ENCODE assay signal across 16 mouse cellular contexts in the genomic region with DNA sequence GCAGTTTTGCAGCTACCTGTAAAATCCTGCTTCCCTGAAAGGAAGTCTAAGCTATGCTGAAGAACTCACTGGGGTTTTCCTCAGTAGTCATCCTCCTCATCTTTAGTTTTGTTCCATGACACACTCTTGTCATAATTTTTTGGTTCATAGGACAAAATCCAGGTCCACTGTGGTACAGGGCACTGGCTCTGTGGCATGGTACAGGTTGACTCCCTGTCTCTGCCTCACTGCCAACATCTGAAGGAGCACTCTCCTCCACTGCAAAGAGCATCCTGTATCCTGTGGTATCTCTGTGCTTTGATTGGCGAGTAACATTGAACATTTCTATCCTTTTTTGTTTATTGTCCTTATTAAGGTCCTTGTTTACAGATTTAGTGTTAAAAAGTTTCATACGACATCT. TPM values are rescaled to one million over a fixed set of nuclear protein-coding genes. Genes with fewer than 3 reads are reported as not detected.
DNase-seq lines count a peak whose midpoint lies in the region; ATAC-seq and TF ChIP-seq lines count a peak whose summit lies in the region.
"Had no signal": no experiment of that assay in that cellular context is flagged by ENCODE, and none has a peak within 500 bp of the region (broad histone marks: within the 10 kb centered on the region; RNA-seq: fewer than 3 reads in every experiment).

No protein-coding gene starts in this region.

- DNase-seq in heart, postnatal 4 days = no peak
- no peak for DNase-seq in limb, embryonic 10.5 days (ENCODE audit: low spot score)
- no peak for DNase-seq in gastrocnemius, postnatal 25 days
- no peak for DNase-seq in lung, adult 2 months
- DNase-seq: embryo, embryonic 11 days; gastrocnemius, postnatal 36 days had no signal

- H3K9ac ChIP-seq in heart, embryonic 14.5 days (ENCODE audit: low read length) = peak overlapping the region; percentile 50; the same call in 1 of the 2 replicates
- no peak overlapping the region for H3K9ac ChIP-seq in midbrain, embryonic 15.5 days
- H3K9ac ChIP-seq in midbrain, embryonic 13.5 days (replicated peaks) = no peak overlapping the region
- H3K9ac ChIP-seq: embryonic facial prominence, embryonic 15.5 days; forebrain, embryonic 12.5 days; hindbrain, embryonic 14.5 days; limb, embryonic 15.5 days; lung, embryonic 15.5 days; neural tube, embryonic 15.5 days had no signal

- ATAC-seq in heart, embryonic 14.5 days (ENCODE audit: insufficient number of reproducible peaks, insufficient read depth, low FRiP score, low read depth) = no peak
- ATAC-seq in midbrain, embryonic 15.5 days (replicated peaks) = peak; percentile 67
- no peak for ATAC-seq in midbrain, embryonic 13.5 days

- no peaks in the 10 kb centered on the region for H3K27me3 ChIP-seq in heart, embryonic 14.5 days (ENCODE audit: control insufficient read depth, insufficient read depth, low read length)
- H3K27me3 ChIP-seq in midbrain, embryonic 15.5 days (replicated peaks) = no peaks in the 10 kb centered on the region
- H3K27me3 ChIP-seq in midbrain, embryonic 13.5 days = no peaks in the 10 kb centered on the region
- H3K27me3 ChIP-seq in limb, embryonic 10.5 days (ENCODE audit: low read depth, poor library complexity, severe bottlenecking) = no peaks in the 10 kb centered on the region
- H3K27me3 ChIP-seq: embryonic facial prominence, embryonic 15.5 days; forebrain, embryonic 12.5 days; limb, embryonic 15.5 days; lung, embryonic 15.5 days; neural tube, embryonic 15.5 days had no signal

- no peaks in the 10 kb centered on the region for H3K9me3 ChIP-seq in heart, embryonic 14.5 days (ENCODE audit: control insufficient read depth, low read length)
- no peaks in the 10 kb centered on the region for H3K9me3 ChIP-seq in midbrain, embryonic 15.5 days
- H3K9me3 ChIP-seq in midbrain, embryonic 13.5 days = no peaks in the 10 kb centered on the region
- no peaks in the 10 kb centered on the region for H3K9me3 ChIP-seq in limb, embryonic 10.5 days (replicated peaks)
- H3K9me3 ChIP-seq: embryonic facial prominence, embryonic 15.5 days; forebrain, embryonic 12.5 days; G1E; limb, embryonic 15.5 days; lung, embryonic 15.5 days; neural tube, embryonic 15.5 days had no signal

- no peaks in the 10 kb centered on the region; the same call in 1 of the 2 replicates for H3K36me3 ChIP-seq in heart, embryonic 14.5 days (ENCODE audit: control insufficient read depth, insufficient read depth, low read length)
- no peaks in the 10 kb centered on the region for H3K36me3 ChIP-seq in midbrain, embryonic 15.5 days (replicated peaks)
- H3K36me3 ChIP-seq in midbrain, embryonic 13.5 days = no peaks in the 10 kb centered on the region
- no peaks in the 10 kb centered on the region for H3K36me3 ChIP-seq in limb, embryonic 10.5 days
- H3K36me3 ChIP-seq: embryonic facial prominence, embryonic 15.5 days; forebrain, embryonic 12.5 days; limb, embryonic 15.5 days; lung, embryonic 15.5 days; neural tube, embryonic 15.5 days had no signal

- peak overlapping the region; percentile 51 to 78 for H3K27ac ChIP-seq in heart, embryonic 14.5 days (replicated peaks in 1 of 2; ENCODE audit: control insufficient read depth in 1 of 2, insufficient read depth in 1 of 2, low read depth in 2 of 2, low read length in 2 of 2)
- H3K27ac ChIP-seq in midbrain, embryonic 15.5 days = peak overlapping the region; percentile 25; the same call in 1 of the 2 replicates
- H3K27ac ChIP-seq in midbrain, embryonic 13.5 days = no peak overlapping the region
- peak overlapping the region; percentile 46; the same call in 1 of the 2 replicates for H3K27ac ChIP-seq in limb, embryonic 10.5 days
- H3K27ac ChIP-seq: forebrain, embryonic 12.5 days; limb, embryonic 15.5 days; lung, embryonic 15.5 days; neural tube, embryonic 15.5 days had no signal

- no peak for TF ChIP-seq CTCF in lung, adult 2 months (IDR thresholded peaks at IDR 0.05; ENCODE audit: insufficient read depth, low read length)

- peaks cover 25 to 78% of the 10 kb centered on the region in 2 experiments for H3K4me1 ChIP-seq in heart, embryonic 14.5 days (ENCODE audit: control insufficient read depth in 2 of 2, insufficient read depth in 2 of 2, low read length in 2 of 2)
- peaks cover 19% of the 10 kb centered on the region for H3K4me1 ChIP-seq in midbrain, embryonic 15.5 days
- peaks cover 3% of the 10 kb centered on the region; the same call in 1 of the 2 replicates for H3K4me1 ChIP-seq in midbrain, embryonic 13.5 days (replicated peaks)
- peaks cover 38% of the 10 kb centered on the region for H3K4me1 ChIP-seq in limb, embryonic 10.5 days
- peaks cover 4% of the 10 kb centered on the region for H3K4me1 ChIP-seq in lung, adult 2 months (ENCODE audit: control insufficient read depth, insufficient read depth, low read length)

- no peak overlapping the region for H3K4me3 ChIP-seq in heart, embryonic 14.5 days (ENCODE audit: control insufficient read depth in 1 of 2, insufficient read depth in 1 of 2, low read depth in 1 of 2, low read length in 2 of 2)
- H3K4me3 ChIP-seq in midbrain, embryonic 15.5 days = no peak overlapping the region
- no peak overlapping the region for H3K4me3 ChIP-seq in midbrain, embryonic 13.5 days (replicated peaks)
- no peak overlapping the region for H3K4me3 ChIP-seq in limb, embryonic 10.5 days
- H3K4me3 ChIP-seq in lung, adult 2 months (replicated peaks; ENCODE audit: extremely low read depth, low read depth, low read length) = no peak overlapping the region
- H3K4me3 ChIP-seq: embryonic facial prominence, embryonic 15.5 days; forebrain, embryonic 12.5 days; limb, embryonic 15.5 days; lung, embryonic 15.5 days; neural tube, embryonic 15.5 days had no signal

- no peak for TF ChIP-seq POLR2A in lung, adult 2 months (IDR thresholded peaks at IDR 0.05; ENCODE audit: borderline replicate concordance, extremely low read depth, low read depth, low read length)

- H3K4me2 ChIP-seq in heart, embryonic 14.5 days (ENCODE audit: low read length) = 0 out of 2 replicates have a peak overlapping the region, but pooled peaks have one; percentile 25
- H3K4me2 ChIP-seq in midbrain, embryonic 15.5 days = no peak overlapping the region
- no peak overlapping the region for H3K4me2 ChIP-seq in midbrain, embryonic 13.5 days (replicated peaks)
- H3K4me2 ChIP-seq: embryonic facial prominence, embryonic 15.5 days; forebrain, embryonic 12.5 days; hindbrain, embryonic 14.5 days; limb, embryonic 15.5 days; lung, embryonic 15.5 days; neural tube, embryonic 15.5 days had no signal

- 76% methylated on average over 2 of the region's 2 CpGs for WGBS in heart, embryonic 14.5 days
- WGBS in midbrain, embryonic 15.5 days = 78% methylated on average over 2 of the region's 2 CpGs
- 88% methylated on average over 2 of the region's 2 CpGs for WGBS in midbrain, embryonic 13.5 days
- 84% methylated on average over 2 of the region's 2 CpGs for WGBS in limb, embryonic 10.5 days
- WGBS in lung, adult 2 months = 89% methylated on average over 2 of the region's 2 CpGs

RNA-seq across cellular contexts. Expression of gene Stk38l, which starts 27.4 kb away (rescaled TPM):
- polyA plus RNA-seq in heart, embryonic 14.5 days (2014; fragmentation: Nextera tagmentation; extraction: Ambion mirVana) = 43.1 and 43.2 TPM in 2 replicates
- 10 to 100 TPM; 25.4 to 29.1 TPM for total RNA-seq in heart, postnatal 4 days (2021)
- polyA plus RNA-seq in midbrain, embryonic 15.5 days (2015; fragmentation: Nextera tagmentation; extraction: Ambion mirVana) = 15.4 and 16.3 TPM in 2 replicates
- 16.2 and 17.2 TPM in 2 replicates for polyA plus RNA-seq in midbrain, embryonic 13.5 days (2015; fragmentation: Nextera tagmentation; extraction: Ambion mirVana)
- 20.0 and 24.6 TPM in 2 replicates for polyA plus RNA-seq in limb, embryonic 10.5 days (2016; fragmentation: Nextera tagmentation; extraction: Ambion mirVana)
- 1 to 10 TPM; 5.9 to 8.6 TPM for total RNA-seq in gastrocnemius, postnatal 25 days (2021)
- 2.8 and 5.3 TPM in 2 replicates for polyA plus RNA-seq in lung, adult 2 months (2012; rRNA removed)

RNA-seq across cellular contexts. Expression of gene Arntl2, which starts 43.7 kb away (rescaled TPM):
- 2.1 and 3.7 TPM in 2 replicates for polyA plus RNA-seq in heart, embryonic 14.5 days (2014; fragmentation: Nextera tagmentation; extraction: Ambion mirVana)
- total RNA-seq in heart, postnatal 4 days (2021) = 1 to 10 TPM; 1.4 to 2.1 TPM
- 2.7 and 4.7 TPM in 2 replicates for polyA plus RNA-seq in midbrain, embryonic 15.5 days (2015; fragmentation: Nextera tagmentation; extraction: Ambion mirVana)
- 1.8 and 2.6 TPM in 2 replicates for polyA plus RNA-seq in midbrain, embryonic 13.5 days (2015; fragmentation: Nextera tagmentation; extraction: Ambion mirVana)
- 1.8 and 4.6 TPM in 2 replicates for polyA plus RNA-seq in limb, embryonic 10.5 days (2016; fragmentation: Nextera tagmentation; extraction: Ambion mirVana)
- total RNA-seq in gastrocnemius, postnatal 25 days (2021) = 1 to 10 TPM in 1 of 2 experiments, under 1 TPM in 1; 0.61 to 1.2 TPM
- polyA plus RNA-seq in lung, adult 2 months (2012; rRNA removed) = 1.8 and 3.1 TPM in 2 replicates
- total RNA-seq: G1E had no signal
- polyA plus RNA-seq: G1E had no signal
